Mouse (Mus musculus) heart, embryonic 10.5 days (tissue): Measurements from ENCODE around the gene Lhfpl2. TPM values are rescaled to one million over a fixed set of nuclear protein-coding genes. Genes with fewer than 3 reads are reported as not detected.

Source experiments
- DNase-seq: peaks from one replicate; pipeline ENCODE4 v3.0.0-alpha.2; 2017; ENCODE audit warnings: low spot score
- H3K27ac ChIP-seq: fragments of 300-500 bp; sonication (generic); 2 replicates; pipeline ENCODE4 v1.5.1; 2016; ENCODE audit warnings: mild to moderate bottlenecking
- H3K27me3 ChIP-seq: fragments of 300-500 bp; sonication (generic); 2 replicates; pipeline ENCODE4 v1.6.1; 2016; ENCODE audit warnings: mild to moderate bottlenecking; ENCODE audit not compliant: poor library complexity, insufficient read depth, severe bottlenecking
- H3K36me3 ChIP-seq: fragments of 300-500 bp; sonication (generic); 2 replicates; pipeline ENCODE4 v1.6.1; 2016; ENCODE audit warnings: mild to moderate bottlenecking, moderate library complexity
- H3K4me1 ChIP-seq: fragments of 300-500 bp; sonication (generic); 2 replicates; pipeline ENCODE4 v1.6.1; 2016; ENCODE audit warnings: mild to moderate bottlenecking
- H3K4me3 ChIP-seq: fragments of 300-500 bp; sonication (generic); 2 replicates; pipeline ENCODE4 v1.5.1; 2016; ENCODE audit warnings: mild to moderate bottlenecking, moderate library complexity
- H3K9me3 ChIP-seq: fragments of 300-500 bp; sonication (generic); 2 replicates; pipeline ENCODE4 v1.6.1; 2016; ENCODE audit warnings: mild to moderate bottlenecking, moderate library complexity
- WGBS: fragments of 180-500 bp; shearing (Covaris S2); methylation state at CpG from one replicate; pipeline ENCODE4 v1.1.7; 2016; 5-methylcytosine and 5-hydroxymethylcytosine counted together
- polyA plus RNA-seq: library from polyadenylated mRNA; unstranded; fragments of >200 nt; fragmentation: Nextera tagmentation; extraction: Ambion mirVana; gene quantifications from 2 replicates; pipeline ENCODE4 v1.2.1, GENCODE M21; 2016

Lhfpl2 gene
- polyA plus RNA-seq, 1 experiment from 2014 or later = 33.6 TPM

DNA sequence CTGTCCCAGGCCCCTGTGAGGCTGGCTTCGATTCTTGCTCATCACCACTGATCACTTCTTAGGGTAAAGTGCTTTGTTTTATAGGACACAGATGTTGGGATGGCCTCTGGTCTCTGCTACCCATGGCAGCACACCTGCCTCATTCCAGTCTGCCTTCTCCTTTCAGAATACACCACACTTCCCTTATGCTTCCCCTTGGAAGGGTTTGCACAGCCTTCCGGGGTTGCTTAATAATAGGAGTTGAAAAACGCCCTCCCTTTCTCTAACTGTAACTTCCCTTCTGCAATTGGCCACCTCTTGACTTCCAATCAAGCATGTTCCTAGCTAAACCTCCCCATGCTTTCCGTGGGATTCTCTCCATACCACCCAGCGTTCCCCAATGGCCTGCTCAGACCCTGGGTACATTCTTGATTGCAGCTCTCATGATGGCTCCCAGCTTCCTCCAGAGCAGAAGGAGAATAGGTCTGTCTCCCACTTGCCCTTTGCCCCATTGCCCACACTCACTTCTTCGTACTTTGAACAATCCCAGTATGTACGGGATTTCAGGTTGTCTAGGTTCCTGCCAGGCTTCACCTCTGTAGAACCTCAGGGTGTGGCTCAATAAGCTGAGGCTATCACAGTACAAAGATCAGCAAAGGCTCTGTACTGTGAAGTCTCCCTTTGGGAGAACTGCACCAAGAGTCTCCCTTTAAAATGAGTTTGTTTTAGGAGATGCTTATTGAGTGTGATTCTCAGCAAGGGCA lies 102.1 kb downstream of the Lhfpl2 start:
- H3K4me3 ChIP-seq = no peak overlapping the region
- no peaks in the 10 kb centered on the region for H3K9me3 ChIP-seq
- no peak for DNase-seq
- no peaks in the 10 kb centered on the region for H3K36me3 ChIP-seq
- WGBS = 89% methylated on average over 7 of the region's 7 CpGs
- peaks cover 28% of the 10 kb centered on the region for H3K4me1 ChIP-seq
- peak overlapping the region; percentile 81 for H3K27ac ChIP-seq
- no peaks in the 10 kb centered on the region for H3K27me3 ChIP-seq

DNA sequence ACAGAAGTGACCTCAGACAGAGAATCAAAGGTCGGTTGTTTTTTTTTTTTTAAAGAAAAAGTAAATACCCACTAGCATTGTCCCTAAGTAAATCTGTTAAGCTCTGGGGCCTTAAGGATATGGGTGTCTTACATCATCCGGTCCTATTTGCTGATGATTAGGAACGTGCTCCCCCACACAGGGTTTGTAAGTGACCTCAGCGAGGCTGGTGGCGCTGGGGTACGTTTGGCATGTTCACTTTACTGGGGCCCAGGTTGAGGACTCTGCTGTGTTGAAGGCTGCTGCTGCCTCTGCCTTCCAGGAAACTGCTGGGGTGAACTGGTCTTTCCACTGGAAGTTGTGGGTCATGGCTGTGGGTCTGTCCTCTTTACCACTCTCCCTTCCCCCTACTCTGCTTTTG lies 106.9 kb downstream of the Lhfpl2 start:
- no peak overlapping the region for H3K27ac ChIP-seq
- no peaks in the 10 kb centered on the region for H3K9me3 ChIP-seq
- H3K27me3 ChIP-seq = no peaks in the 10 kb centered on the region
- 65% methylated on average over 6 of the region's 6 CpGs for WGBS
- DNase-seq = no peak
- H3K4me1 ChIP-seq = peaks cover 8% of the 10 kb centered on the region; the same call in 1 of the 2 replicates
- no peaks in the 10 kb centered on the region for H3K36me3 ChIP-seq
- H3K4me3 ChIP-seq = no peak overlapping the region

DNA sequence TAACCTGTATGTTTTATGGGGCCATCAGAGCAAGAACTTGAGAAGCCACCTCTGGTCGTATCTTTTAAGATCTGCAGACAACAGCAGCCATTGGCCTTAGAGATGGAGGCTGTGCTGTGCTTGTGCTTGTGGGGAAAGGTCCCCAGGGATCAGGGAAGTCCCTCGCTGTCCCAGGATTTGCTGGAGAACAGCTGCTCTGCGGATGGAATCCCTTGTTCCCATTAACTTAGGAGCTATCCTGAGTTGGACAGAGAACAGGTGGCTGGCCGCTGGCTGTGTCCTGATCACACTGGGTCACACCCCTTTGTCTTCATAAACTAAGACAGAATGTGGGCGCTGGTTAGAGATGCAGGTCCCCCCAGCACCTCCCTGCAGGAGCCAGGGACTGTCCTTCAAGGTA lies 110.7 kb downstream of the Lhfpl2 start:
- Histone ChIP-seq H3K4me3 (no peak overlapping the region), H3K36me3 (no peaks in the 10 kb centered on the region), H3K27me3 (peaks cover 5% of the 10 kb centered on the region; the same call in 1 of the 2 replicates), H3K27ac (no peak overlapping the region), H3K4me1 (peaks cover 29% of the 10 kb centered on the region), H3K9me3 (no peaks in the 10 kb centered on the region)
- 72% methylated on average over 5 of the region's 5 CpGs for WGBS
- no peak for DNase-seq

DNA sequence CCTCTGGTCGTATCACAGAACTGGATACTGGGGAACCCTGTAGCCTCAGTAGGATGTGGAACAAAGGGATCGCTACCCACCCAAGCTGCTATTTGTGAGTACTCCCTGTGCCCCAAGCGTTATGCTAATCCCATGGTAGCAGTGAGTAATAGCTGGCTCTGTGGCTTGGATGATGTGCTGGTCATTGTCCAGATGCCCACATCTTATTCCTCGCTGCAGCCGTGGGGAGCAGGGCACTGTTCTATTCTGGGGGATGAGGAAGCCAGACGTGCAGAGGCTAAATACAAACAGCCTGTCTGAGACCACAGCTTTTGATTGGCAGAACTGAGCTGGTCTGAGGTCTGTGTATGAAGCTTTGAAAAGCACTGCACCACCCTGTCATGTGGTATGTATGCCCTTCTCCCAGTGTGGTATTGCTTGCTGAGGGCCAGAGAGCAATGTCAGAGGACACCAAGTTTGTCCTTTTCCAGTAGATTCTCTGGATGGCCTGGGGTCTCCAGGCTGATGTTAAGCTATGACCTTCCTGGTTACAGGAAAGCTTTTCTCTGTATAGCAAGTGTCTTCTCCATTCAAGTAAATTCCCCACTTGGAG lies 111.8 kb downstream of the Lhfpl2 start:
- Histone ChIP-seq H3K27ac (no peak overlapping the region), H3K27me3 (peaks cover 9% of the 10 kb centered on the region; the same call in 1 of the 2 replicates), H3K4me3 (no peak overlapping the region), H3K36me3 (no peaks in the 10 kb centered on the region), H3K4me1 (peaks cover 40% of the 10 kb centered on the region), H3K9me3 (no peaks in the 10 kb centered on the region)
- no peak for DNase-seq
- WGBS = 61% methylated on average over 6 of the region's 6 CpGs

DNA sequence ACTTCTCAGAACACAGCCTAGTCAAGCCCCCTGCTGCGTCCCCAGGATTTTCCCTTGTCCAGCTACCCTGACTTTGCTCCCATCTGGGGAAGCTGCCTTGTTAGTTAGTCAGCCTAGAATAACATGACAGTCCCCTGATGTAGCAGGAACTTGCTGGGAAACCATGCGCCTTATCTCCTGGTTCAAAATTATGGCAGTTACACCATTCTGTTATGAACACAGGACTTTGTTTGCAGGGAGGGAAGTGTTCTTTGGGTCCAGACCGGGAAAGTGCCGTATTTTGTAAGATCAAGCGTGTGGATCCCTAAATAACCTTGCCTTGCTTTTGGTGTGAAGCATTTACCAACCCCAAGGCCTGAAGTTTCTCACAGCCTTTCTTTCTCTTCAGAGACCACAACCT lies 114.0 kb downstream of the Lhfpl2 start:
- Histone ChIP-seq H3K27me3 (peaks cover 18% of the 10 kb centered on the region), H3K36me3 (no peaks in the 10 kb centered on the region), H3K4me3 (no peak overlapping the region), H3K4me1 (peaks cover 55% of the 10 kb centered on the region), H3K27ac (peak overlapping the region; percentile 3; the same call in 1 of the 2 replicates), H3K9me3 (no peaks in the 10 kb centered on the region)
- 36% methylated on average over 5 of the region's 5 CpGs for WGBS
- DNase-seq = no peak

DNA sequence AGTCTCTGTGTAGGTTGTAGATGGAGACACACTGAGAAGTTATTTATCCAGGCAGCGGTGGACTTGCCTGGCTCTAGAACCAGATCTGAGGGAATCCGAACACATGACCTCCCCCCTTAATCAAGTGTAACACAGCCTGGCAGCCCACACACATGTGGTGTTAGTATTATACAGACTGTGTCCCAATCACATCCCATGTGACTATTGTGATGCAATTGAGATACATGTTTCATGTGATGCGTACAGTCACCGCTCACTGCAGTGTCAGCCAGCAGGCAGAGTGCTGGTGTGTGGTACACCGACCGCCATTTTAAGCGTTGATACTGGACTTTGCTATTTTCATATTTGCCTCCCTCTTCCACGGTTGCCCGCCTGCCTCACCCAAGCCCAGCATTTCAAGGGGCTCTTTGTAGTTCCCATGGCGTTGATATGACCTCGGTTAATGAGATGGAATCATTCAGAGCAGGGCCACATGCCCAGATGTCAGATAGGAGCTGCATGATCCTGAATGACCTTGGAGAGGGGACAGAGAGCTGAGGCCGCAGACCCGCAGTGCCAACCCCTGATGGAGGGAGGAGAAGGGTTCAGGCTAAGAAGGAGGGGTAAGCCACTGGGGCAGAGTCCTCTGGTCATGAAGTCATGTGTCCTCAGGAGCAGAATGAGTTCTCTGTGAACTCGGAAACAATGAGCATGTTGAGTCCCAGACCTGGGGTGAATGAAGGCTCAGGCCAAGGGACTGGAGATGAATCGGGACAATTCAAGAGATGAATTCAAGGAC lies 115.1 kb downstream of the Lhfpl2 start:
- H3K4me3 ChIP-seq = no peak overlapping the region
- H3K27me3 ChIP-seq = peaks cover 18% of the 10 kb centered on the region
- no peak for DNase-seq
- WGBS = 72% methylated on average over 15 of the region's 15 CpGs
- H3K36me3 ChIP-seq = no peaks in the 10 kb centered on the region
- peaks cover 55% of the 10 kb centered on the region for H3K4me1 ChIP-seq
- no peaks in the 10 kb centered on the region for H3K9me3 ChIP-seq
- H3K27ac ChIP-seq = 0 out of 2 replicates have a peak overlapping the region, but pooled peaks have one; percentile 3

DNA sequence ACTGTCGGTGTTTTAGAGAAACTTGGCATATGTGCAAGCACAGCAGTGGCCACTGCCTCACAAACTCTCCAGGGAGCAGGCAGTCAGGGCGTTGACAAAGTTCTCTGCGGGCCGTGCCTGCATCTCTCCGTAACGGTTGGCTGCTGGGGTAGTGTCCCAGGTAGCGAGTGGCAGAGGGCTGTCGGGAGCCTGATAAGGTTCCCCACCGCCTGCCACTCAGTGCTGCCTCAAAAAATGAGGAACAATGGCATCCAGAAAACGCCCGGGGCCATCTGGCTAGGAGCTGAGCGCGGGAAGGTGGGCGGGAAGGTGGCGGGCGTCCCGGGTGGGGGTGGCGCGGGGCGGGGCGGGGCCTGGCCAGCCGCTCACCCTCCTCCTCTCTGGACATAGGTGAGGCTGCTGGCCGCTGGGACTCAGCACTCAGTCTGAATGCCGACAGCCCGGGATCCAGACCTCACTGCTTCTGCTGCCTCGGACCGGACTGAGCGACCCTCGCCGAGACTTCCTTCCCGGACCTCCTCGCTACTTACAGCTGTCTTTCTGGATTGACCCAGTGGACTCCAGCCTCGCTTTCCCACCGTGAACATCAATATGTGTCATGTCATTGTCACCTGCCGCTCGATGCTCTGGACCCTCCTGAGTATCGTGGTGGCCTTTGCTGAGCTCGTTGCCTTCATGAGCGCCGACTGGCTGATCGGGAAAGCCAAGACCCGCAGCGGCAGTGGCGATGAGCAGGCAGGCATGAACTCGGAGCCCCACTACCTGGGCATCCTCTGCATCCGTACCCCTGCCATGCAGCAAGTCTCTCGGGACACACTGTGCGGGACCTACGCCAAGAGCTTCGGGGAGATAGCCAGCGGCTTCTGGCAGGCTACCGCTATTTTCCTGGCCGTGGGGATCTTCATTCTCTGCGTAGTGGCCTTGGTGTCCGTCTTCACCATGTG lies 116.3 kb downstream of the Lhfpl2 start:
- peak overlapping the region; percentile 65 for H3K4me3 ChIP-seq
- DNase-seq = no peak
- H3K36me3 ChIP-seq = 0 out of 2 replicates have a peak, but pooled peaks cover 3% of the 10 kb centered on the region
- H3K9me3 ChIP-seq = no peaks in the 10 kb centered on the region
- WGBS = 2% methylated on average over 55 of the region's 55 CpGs
- peaks cover 18% of the 10 kb centered on the region for H3K27me3 ChIP-seq
- H3K4me1 ChIP-seq = peaks cover 61% of the 10 kb centered on the region
- H3K27ac ChIP-seq = peak overlapping the region; percentile 67

DNA sequence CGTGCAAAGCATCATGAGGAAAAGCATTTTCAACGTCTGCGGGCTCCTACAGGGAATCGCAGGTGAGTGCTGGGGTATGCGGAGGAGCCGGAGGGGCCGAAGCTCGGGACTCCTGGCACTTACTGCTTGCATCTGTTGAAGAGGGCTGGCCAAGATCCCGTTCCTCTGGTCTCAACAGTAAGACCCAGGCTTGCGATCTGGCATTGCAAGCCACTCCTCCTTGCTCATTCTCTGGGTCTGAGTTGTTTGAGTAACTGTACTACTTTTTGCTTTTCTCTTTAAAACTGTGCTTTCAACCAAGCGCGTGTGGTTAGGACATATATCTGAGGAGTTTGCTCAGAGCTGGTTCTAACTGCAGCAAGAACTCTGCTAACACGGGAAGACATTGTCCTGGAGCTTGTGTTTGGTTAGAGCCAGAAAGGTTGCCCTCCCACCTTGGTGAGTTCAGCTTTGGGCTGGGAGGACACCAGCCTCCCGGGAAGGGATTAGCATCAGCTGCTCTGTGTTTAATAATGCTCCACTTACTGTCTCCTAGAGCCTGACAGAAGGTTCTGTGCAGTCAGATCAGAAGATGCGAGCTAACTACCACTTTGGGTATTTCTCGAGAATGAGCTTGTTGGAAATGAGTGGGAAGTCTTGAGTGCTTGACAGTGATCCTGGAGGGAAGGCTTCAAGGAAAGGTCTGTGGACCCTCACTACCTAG lies 117.1 kb downstream of the Lhfpl2 start:
- Histone ChIP-seq H3K4me3 (peak overlapping the region; percentile 65), H3K4me1 (peaks cover 59% of the 10 kb centered on the region), H3K36me3 (peaks cover 8% of the 10 kb centered on the region; the same call in 1 of the 2 replicates), H3K9me3 (no peaks in the 10 kb centered on the region), H3K27ac (peak overlapping the region; percentile 67; the same call in 1 of the 2 replicates), H3K27me3 (peaks cover 18% of the 10 kb centered on the region)
- no peak for DNase-seq
- WGBS = 14% methylated on average over 16 of the region's 16 CpGs

DNA sequence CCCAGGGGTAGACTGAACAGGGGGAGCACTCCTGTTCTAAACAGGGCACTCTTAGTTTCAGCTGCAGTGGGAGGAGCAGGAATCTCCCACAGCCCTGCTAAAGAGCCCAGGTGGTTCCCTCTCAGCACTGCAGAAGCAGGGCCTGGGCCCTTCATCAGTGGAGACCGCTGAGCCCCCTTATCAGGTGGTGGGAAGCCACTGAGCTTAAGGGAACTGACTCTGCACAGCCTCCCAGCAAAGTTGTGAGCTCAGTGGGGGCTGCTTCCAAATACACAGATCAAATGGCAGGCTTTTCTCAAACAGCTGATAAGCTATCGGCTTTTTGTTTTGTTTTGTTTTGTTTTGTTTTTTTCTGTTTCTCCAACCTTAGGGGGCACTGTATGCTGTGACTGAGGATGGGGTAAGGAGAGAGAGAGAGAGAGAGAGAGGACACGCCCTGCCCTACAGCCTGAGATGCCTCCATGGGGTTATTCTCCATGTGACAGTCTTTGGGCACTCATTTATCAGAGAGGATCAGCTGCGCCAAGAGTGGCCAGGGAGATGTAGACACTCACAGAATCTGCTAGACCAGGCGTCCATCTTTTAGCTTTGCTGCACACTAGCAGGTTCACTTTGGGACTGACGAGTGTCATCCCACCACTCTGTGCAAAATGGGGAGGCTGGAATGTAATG lies 117.9 kb downstream of the Lhfpl2 start:
- H3K9me3 ChIP-seq = no peaks in the 10 kb centered on the region

DNA sequence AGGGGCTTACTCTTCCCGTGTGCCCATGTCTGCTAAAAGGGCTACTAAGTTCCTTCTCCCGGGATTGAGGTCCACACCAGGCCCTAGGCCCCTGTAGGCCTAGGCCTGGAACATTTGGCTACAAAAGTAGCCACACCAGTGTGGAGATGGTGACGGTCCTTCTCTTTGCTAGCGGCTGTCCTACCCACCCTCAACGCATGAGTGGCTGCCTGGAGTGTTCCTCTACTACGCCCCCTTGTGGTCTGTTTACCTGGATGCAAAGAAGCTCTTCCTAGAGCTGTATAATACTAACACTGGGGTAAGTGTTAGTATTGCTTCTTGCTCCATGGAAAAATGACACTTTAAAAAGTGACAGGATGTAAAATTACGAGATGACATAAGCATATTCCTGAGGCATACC lies 119.6 kb downstream of the Lhfpl2 start:
- 43% methylated on average over 7 of the region's 7 CpGs for whole genome bisulfite sequencing
- Histone ChIP-seq H3K36me3 (peaks cover 8% of the 10 kb centered on the region; the same call in 1 of the 2 replicates), H3K4me1 (peaks cover 45% of the 10 kb centered on the region), H3K27ac (no peak overlapping the region), H3K27me3 (peaks cover 18% of the 10 kb centered on the region), H3K9me3 (no peaks in the 10 kb centered on the region), H3K4me3 (no peak overlapping the region)
- no peak for DNase-seq

More for the DNA sequence above, 117.9 kb downstream of the Lhfpl2 start:
- Histone ChIP-seq H3K4me1 (peaks cover 59% of the 10 kb centered on the region), H3K4me3 (0 out of 2 replicates have a peak overlapping the region, but pooled peaks have one; percentile 4), H3K27ac (no peak overlapping the region; the same call in 1 of the 2 replicates), H3K36me3 (peaks cover 8% of the 10 kb centered on the region; the same call in 1 of the 2 replicates), H3K27me3 (peaks cover 18% of the 10 kb centered on the region)
- 30% methylated on average over 6 of the region's 6 CpGs for WGBS
- DNase-seq = no peak

DNA sequence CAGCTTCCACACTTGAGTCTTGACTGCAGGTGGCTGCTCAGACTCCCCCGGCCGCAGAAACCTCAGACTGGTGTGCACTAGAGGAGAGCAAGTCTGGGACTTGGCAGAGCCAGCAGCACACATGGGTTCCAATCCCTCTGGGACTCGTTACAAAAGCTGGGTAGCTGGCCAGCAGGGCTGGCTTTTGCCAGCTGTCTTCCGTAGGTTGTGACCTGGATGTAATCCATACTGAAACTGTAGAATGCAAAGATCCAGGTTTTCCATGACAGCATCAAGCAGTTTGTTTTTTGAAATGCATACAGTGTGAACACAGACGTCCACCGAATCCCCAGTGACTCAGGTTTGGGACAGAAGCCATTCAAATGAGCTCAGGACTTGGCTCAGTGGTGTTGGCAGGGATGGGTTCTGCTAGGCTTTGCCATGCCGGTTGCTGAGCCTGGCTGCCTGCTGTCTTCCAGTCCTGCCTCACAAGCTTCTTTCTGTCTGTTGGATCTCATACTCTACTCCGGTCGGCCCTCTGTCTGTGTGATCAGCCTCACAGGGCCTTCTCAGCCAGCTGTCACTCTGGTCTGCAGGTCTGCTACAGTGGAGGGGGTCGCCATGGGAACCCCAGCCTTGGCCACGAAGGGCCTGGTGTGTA lies 120.9 kb downstream of the Lhfpl2 start:
- Histone ChIP-seq H3K27ac (no peak overlapping the region), H3K27me3 (peaks cover 13% of the 10 kb centered on the region), H3K9me3 (no peaks in the 10 kb centered on the region), H3K4me1 (peaks cover 32% of the 10 kb centered on the region), H3K36me3 (peaks cover 8% of the 10 kb centered on the region; the same call in 1 of the 2 replicates), H3K4me3 (no peak overlapping the region)
- no peak for DNase-seq
- 75% methylated on average over 11 of the region's 11 CpGs for WGBS
